Mouse (Mus musculus): Measurements from ENCODE around the gene Pex3.

Pex3 gene

GRCm38 (mm10) chr10:13552646-13553497 lies at the start of gene Pex3, which contains the start of gene Adat2:
Gene Pex3, minus strand, starts transcription at chr10:13553142.
Gene Adat2, plus strand, starts transcription at chr10:13552894.
- no peak for DNase-seq (ENCODE audit: extremely low read depth, low read depth, low spot score)

GRCm38 (mm10) chr10:13600926-13601325 lies 48.0 kb upstream of the Pex3 start:
- DNase-seq (ENCODE audit: extremely low read depth, low read depth, low spot score) = no peak

GRCm38 (mm10) chr10:13597491-13597890 lies 44.5 kb upstream of the Pex3 start:
- DNase-seq (ENCODE audit: extremely low read depth, low read depth, low spot score) = no peak

GRCm38 (mm10) chr10:13596866-13597265 lies 43.9 kb upstream of the Pex3 start:
- no peak for DNase-seq (ENCODE audit: extremely low read depth, low read depth, low spot score)

- no peak for DNase-seq (ENCODE audit: extremely low read depth, low read depth, low spot score)
Observed at GRCm38 (mm10) chr10:13596073-13596472, 43.1 kb upstream of the Pex3 start.

GRCm38 (mm10) chr10:13593529-13593928 lies 40.6 kb upstream of the Pex3 start:
- DNase-seq (ENCODE audit: extremely low read depth, low read depth, low spot score) = no peak

GRCm38 (mm10) chr10:13592196-13592595 lies 39.3 kb upstream of the Pex3 start:
- no peak for DNase-seq (ENCODE audit: extremely low read depth, low read depth, low spot score)

- DNase-seq (ENCODE audit: extremely low read depth, low read depth, low spot score) = no peak
Observed at GRCm38 (mm10) chr10:13587914-13588313, 35.0 kb upstream of the Pex3 start.

- DNase-seq (ENCODE audit: extremely low read depth, low read depth, low spot score) = no peak
Observed at GRCm38 (mm10) chr10:13577123-13577522, 24.2 kb upstream of the Pex3 start.

GRCm38 (mm10) chr10:13572410-13572809 lies 19.5 kb upstream of the Pex3 start:
- no peak for DNase-seq (ENCODE audit: extremely low read depth, low read depth, low spot score)

GRCm38 (mm10) chr10:13572003-13572402 lies 19.1 kb upstream of the Pex3 start:
- no peak for DNase-seq (ENCODE audit: extremely low read depth, low read depth, low spot score)

- DNase-seq (ENCODE audit: extremely low read depth, low read depth, low spot score) = no peak
Observed at GRCm38 (mm10) chr10:13570697-13571538, 18.0 kb upstream of the Pex3 start.

- DNase-seq (ENCODE audit: extremely low read depth, low read depth, low spot score) = no peak
Observed at GRCm38 (mm10) chr10:13569818-13570217, 16.9 kb upstream of the Pex3 start.

GRCm38 (mm10) chr10:13566393-13566792 lies 13.5 kb upstream of the Pex3 start:
- DNase-seq (ENCODE audit: extremely low read depth, low read depth, low spot score) = no peak

- no peak for DNase-seq (ENCODE audit: extremely low read depth, low read depth, low spot score)
Observed at GRCm38 (mm10) chr10:13565080-13565448, 12.1 kb upstream of the Pex3 start.

- no peak for DNase-seq (ENCODE audit: extremely low read depth, low read depth, low spot score)
Observed at GRCm38 (mm10) chr10:13564364-13565079, 11.6 kb upstream of the Pex3 start.

- no peak for DNase-seq (ENCODE audit: extremely low read depth, low read depth, low spot score)
Observed at GRCm38 (mm10) chr10:13560014-13560674, 7.2 kb upstream of the Pex3 start.

- no peak for DNase-seq (ENCODE audit: extremely low read depth, low read depth, low spot score)
Observed at GRCm38 (mm10) chr10:13554316-13554715, 1.4 kb upstream of the Pex3 start.

GRCm38 (mm10) chr10:13553498-13553985 lies 600 bp upstream of the Pex3 start:
- DNase-seq (ENCODE audit: extremely low read depth, low read depth, low spot score) = no peak

GRCm38 (mm10) chr10:13541721-13542120 lies 11.2 kb downstream of the Pex3 start:
- no peak for DNase-seq (ENCODE audit: extremely low read depth, low read depth, low spot score)
